Mouse (Mus musculus) layer of hippocampus, adult 6 months (tissue): Measurements from ENCODE around the gene Zc2hc1c. TPM values are rescaled to one million over a fixed set of nuclear protein-coding genes. Genes with fewer than 3 reads are reported as not detected.

Experiments used
- long read RNA-seq, 2 experiments: library from polyadenylated mRNA; unstranded; transcript quantifications; one replicate each; pipeline ENCODE4 v2.0.0; 2019 to 2020
- microRNA-seq: library from miRNA; unstranded; fragments of <30 nt; microRNA quantifications from one replicate; pipeline ENCODE4 v1.2.0, GENCODE M21; 2020
- polyA plus RNA-seq: library from polyadenylated mRNA; unstranded; fragments of <200 nt; fragmentation: Nextera tagmentation; gene quantifications from 2 replicates; pipeline ENCODE4 v1.2.3, GENCODE M21; 2021

Zc2hc1c gene
- polyA plus RNA-seq, result 0.89 and 1.4 TPM in 2 replicates
- long read RNA-seq, experiment 1, result 0 reads
- long read RNA-seq, experiment 2, full-length matches to known transcripts, result 20 of 21 reads
- long read RNA-seq, experiment 2, partial matches to known transcripts, result 0 of 21 reads
- long read RNA-seq, experiment 2, other reads (novel, unspliced or antisense), result 1 of 21 reads

GRCm38 (mm10) chr12:85288486-85289156 is at the start of gene Zc2hc1c:
TSS of gene Zc2hc1c (plus strand) at chr12:85288591.

GRCm38 (mm10) chr12:85270319-85270718 is 18.1 kb upstream of the Zc2hc1c start, which contains the start of gene Mlh3:
TSS of gene Mlh3 (minus strand) at chr12:85270599.

GRCm38 (mm10) chr12:85287809-85288485 is 444 bp upstream of the Zc2hc1c start, which contains the start of gene Acyp1:
TSS of gene Acyp1 (minus strand) at chr12:85288438.

DNA sequence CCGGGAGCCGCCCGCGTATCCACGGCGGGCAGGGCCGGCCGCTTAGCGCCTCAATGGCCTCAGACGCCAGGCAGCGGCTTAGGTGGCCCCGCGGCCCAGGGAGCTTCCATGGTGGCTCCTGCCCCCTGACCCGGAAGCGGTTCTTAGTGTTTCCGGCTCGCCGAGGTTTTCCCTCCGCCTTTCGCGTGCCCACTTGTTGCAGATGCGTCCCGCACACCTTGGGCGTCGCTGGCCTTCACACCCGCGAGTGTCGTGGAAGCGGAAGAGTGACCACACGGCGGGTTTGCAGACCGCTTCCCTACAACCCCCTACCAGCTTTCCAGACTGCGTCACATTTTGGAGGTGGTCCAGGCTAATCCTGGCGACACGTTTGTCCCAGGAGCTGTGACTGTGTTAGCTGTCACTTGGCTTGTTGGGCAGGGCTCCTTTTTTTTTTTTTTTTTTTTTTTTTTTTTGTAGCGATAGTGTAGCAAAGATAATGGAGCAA is 50.9 kb downstream of the Zc2hc1c start, which contains the start of gene Nek9:
Gene Nek9, minus strand, starts transcription at position 120 of the 487 bp plus-strand sequence.

Small RNAs within 50 kb of the gene (microRNA-seq; reads per million reads assigned to microRNA genes)
- gene Mir6938, result not detected

Other genes starting within 250 kb of the Zc2hc1c start
- 1.4 and 2.0 TPM in 2 replicates for gene Prox2, start 177.8 kb upstream of the Zc2hc1c start, polyA plus RNA-seq
- gene Dlst, start 177.8 kb upstream of the Zc2hc1c start, polyA plus RNA-seq, result 45.9 and 50.4 TPM in 2 replicates
- 18.8 and 18.9 TPM in 2 replicates for gene Rps6kl1, start 137.3 kb upstream of the Zc2hc1c start, polyA plus RNA-seq
- gene Pgf, start 110.8 kb upstream of the Zc2hc1c start, polyA plus RNA-seq, result 6.7 and 6.9 TPM in 2 replicates
- 65.5 and 76.9 TPM in 2 replicates for gene Eif2b2, start 69.1 kb upstream of the Zc2hc1c start, polyA plus RNA-seq
- gene Mlh3, start 18.0 kb upstream of the Zc2hc1c start, polyA plus RNA-seq, result 5.9 and 6.6 TPM in 2 replicates
- gene Acyp1, start 153 bp upstream of the Zc2hc1c start, polyA plus RNA-seq, result 68.8 and 70.2 TPM in 2 replicates
- gene Nek9, start 50.8 kb downstream of the Zc2hc1c start, polyA plus RNA-seq, result 2.8 TPM in 2 replicates
- gene Tmed10, start 86.3 kb downstream of the Zc2hc1c start, polyA plus RNA-seq, result 124 and 153 TPM in 2 replicates
- gene Fos, start 185.3 kb downstream of the Zc2hc1c start, polyA plus RNA-seq, result 8.4 and 14.1 TPM in 2 replicates